9 mouse cellular contexts compared by ENCODE assay signal in genomic region chr10:73097979-73098378, GRCm38 (mm10). TPM values are rescaled to one million over a fixed set of nuclear protein-coding genes. Genes with fewer than 3 reads are reported as not detected.
DNase-seq lines count a peak whose midpoint lies in the region; ATAC-seq and TF ChIP-seq lines count a peak whose summit lies in the region.
"Had no signal": no experiment of that assay in that cellular context is flagged by ENCODE, and none has a peak within 500 bp of the region (broad histone marks: within the 10 kb centered on the region; RNA-seq: fewer than 3 reads in every experiment).

No protein-coding gene starts in this region.

- WGBS in embryonic facial prominence, embryonic 15.5 days: under 1% methylated on average over 17 of the region's 17 CpGs
- 1% methylated on average over 17 of the region's 17 CpGs for WGBS in lung, embryonic 14.5 days

- TF ChIP-seq EP300 in ES-Bruce4 (IDR thresholded peaks at IDR 0.05; ENCODE audit: insufficient read depth, low read depth, low read length): no peak

- peak overlapping the region; percentile 40 for H3K4me2 ChIP-seq in embryonic facial prominence, embryonic 15.5 days (replicated peaks)
- H3K4me2 ChIP-seq in lung, embryonic 14.5 days: 0 out of 2 replicates have a peak overlapping the region, but pooled peaks have one; percentile 25
- H3K4me2 ChIP-seq: liver, embryonic 13.5 days had no signal

- H3K9me3 ChIP-seq in ES-Bruce4 (replicated peaks; ENCODE audit: control insufficient read depth, insufficient read depth, low read length, poor library complexity, severe bottlenecking): no peaks in the 10 kb centered on the region
- no peaks in the 10 kb centered on the region for H3K9me3 ChIP-seq in embryonic facial prominence, embryonic 15.5 days (replicated peaks)
- H3K9me3 ChIP-seq in lung, embryonic 14.5 days (ENCODE audit: low read depth, low read length): no peaks in the 10 kb centered on the region
- H3K9me3 ChIP-seq: liver, embryonic 13.5 days had no signal

- no peak overlapping the region for H3K4me3 ChIP-seq in ES-Bruce4 (ENCODE audit: low read depth, low read length)
- H3K4me3 ChIP-seq in embryonic facial prominence, embryonic 15.5 days (replicated peaks): peak overlapping the region; percentile 20
- no peak overlapping the region for H3K4me3 ChIP-seq in lung, embryonic 14.5 days (ENCODE audit: low read depth, low read length)
- H3K4me3 ChIP-seq: liver, embryonic 13.5 days had no signal

- no peak overlapping the region for H3K9ac ChIP-seq in ES-Bruce4 (ENCODE audit: low read depth, poor library complexity, severe bottlenecking)
- H3K9ac ChIP-seq in embryonic facial prominence, embryonic 15.5 days: no peak overlapping the region
- no peak overlapping the region for H3K9ac ChIP-seq in lung, embryonic 14.5 days
- H3K9ac ChIP-seq: liver, embryonic 13.5 days had no signal

- H3K27ac ChIP-seq in ES-Bruce4 (ENCODE audit: insufficient read depth, low read length): no peak overlapping the region
- no peak overlapping the region for H3K27ac ChIP-seq in embryonic facial prominence, embryonic 15.5 days (replicated peaks)
- H3K27ac ChIP-seq in lung, embryonic 14.5 days (ENCODE audit: low read depth): no peak overlapping the region
- H3K27ac ChIP-seq: liver, embryonic 13.5 days had no signal

- H3K4me1 ChIP-seq in ES-Bruce4 (ENCODE audit: control insufficient read depth, insufficient read depth, low read length): no peaks in the 10 kb centered on the region
- peaks cover 26% of the 10 kb centered on the region for H3K4me1 ChIP-seq in embryonic facial prominence, embryonic 15.5 days
- H3K4me1 ChIP-seq in lung, embryonic 14.5 days (ENCODE audit: insufficient read depth): no peaks in the 10 kb centered on the region
- H3K4me1 ChIP-seq: liver, embryonic 13.5 days had no signal

- DNase-seq in adrenal gland, postnatal 36 days: peak; percentile 59 to 67
- DNase-seq in heart, postnatal 36 days: peak; percentile 5 to 41
- DNase-seq in layer of hippocampus, adult 18-20 months (ENCODE audit: low spot score in 2 of 2): peak; percentile 71 to 89
- DNase-seq in lung, embryonic 14.5 days: peak; percentile 81
- DNase-seq in retina, embryonic 14.5 days (ENCODE audit: low spot score): peak; percentile 85
- DNase-seq: liver, embryonic 13.5 days had no signal

- intact Hi-C loops in heart, postnatal 36 days (cut with DNase I): loop anchor here (10.0 kb wide), 1 partner anchor 1367 kb away; no protein-coding TSS in a partner anchor

- peaks cover 19% of the 10 kb centered on the region for H3K27me3 ChIP-seq in ES-Bruce4 (ENCODE audit: control insufficient read depth, insufficient read depth, low read length, poor library complexity, severe bottlenecking)
- H3K27me3 ChIP-seq in embryonic facial prominence, embryonic 15.5 days: peaks cover 53% of the 10 kb centered on the region
- peaks cover 62% of the 10 kb centered on the region for H3K27me3 ChIP-seq in lung, embryonic 14.5 days (ENCODE audit: insufficient read depth, low read length)

- TF ChIP-seq POLR2A in ES-Bruce4 (IDR thresholded peaks at IDR 0.05; ENCODE audit: insufficient read depth, low read length): no peak

- ATAC-seq in embryonic facial prominence, embryonic 15.5 days (ENCODE audit: insufficient number of reproducible peaks, low FRiP score, low TSS enrichment, low read depth): no peak
- ATAC-seq in lung, embryonic 14.5 days (ENCODE audit: insufficient read depth): peak; percentile 23; the same call in 1 of the 2 replicates
- ATAC-seq in activated CD4-positive, CD25-positive, alpha-beta regulatory T cell, adult 4 months: no peak

- TF ChIP-seq CTCF in ES-Bruce4 (IDR thresholded peaks at IDR 0.05; ENCODE audit: low read depth, low read length): peak; percentile 62
- peak; percentile 83 for TF ChIP-seq CTCF in lung, embryonic 14.5 days (IDR thresholded peaks at IDR 0.05; ENCODE audit: low read depth)

- no peaks in the 10 kb centered on the region for H3K36me3 ChIP-seq in ES-Bruce4 (ENCODE audit: control insufficient read depth, insufficient read depth, low read length, poor library complexity, severe bottlenecking)
- H3K36me3 ChIP-seq in embryonic facial prominence, embryonic 15.5 days: no peaks in the 10 kb centered on the region
- H3K36me3 ChIP-seq in lung, embryonic 14.5 days (ENCODE audit: insufficient read depth): no peaks in the 10 kb centered on the region
- H3K36me3 ChIP-seq: liver, embryonic 13.5 days had no signal

RNA-seq across cellular contexts. Expression of gene Pcdh15, which starts 1.2 kb away (rescaled TPM):
- polyA plus RNA-seq in ES-Bruce4 (2011; ENCODE audit: insufficient read depth, insufficient read length, low read depth, missing spikeins): 0.12 TPM in 1 of 2 replicates, not detected in the other
- total RNA-seq in adrenal gland, postnatal 36 days (2021): 1 to 10 TPM; 4.1 to 4.3 TPM
- polyA plus RNA-seq in embryonic facial prominence, embryonic 15.5 days (2015; fragmentation: Nextera tagmentation; extraction: Ambion mirVana): 2.9 and 3.1 TPM in 2 replicates
- total RNA-seq in heart, postnatal 36 days (2021): under 1 TPM; 0.35 to 0.56 TPM
- 10 to 100 TPM; 12.3 to 12.9 TPM for total RNA-seq in layer of hippocampus, adult 18-20 months (2021)
- 0.09 TPM in 1 of 2 replicates, not detected in the other for polyA plus RNA-seq in lung, embryonic 14.5 days (2014; fragmentation: Nextera tagmentation; extraction: Ambion mirVana)
- under 1 TPM in 1 of 2 experiments, not detected in 1; 0.16 TPM for polyA plus RNA-seq in activated CD4-positive, CD25-positive, alpha-beta regulatory T cell, adult 4 months (2017; shearing (Covaris generic))

Comparison
In these comparisons a context has a peak if more than half of its experiments do, and no peak if none do; other contexts are left out.
1. DNase-seq: peak in every context shown above with its lines; median percentile 85 in retina, embryonic 14.5 days; 81 in lung, embryonic 14.5 days; 80 in layer of hippocampus, adult 18-20 months; 63 in adrenal gland, postnatal 36 days; 23 in heart, postnatal 36 days.